Mouse (Mus musculus): ENCODE data around the gene Wscd2. TPM values are rescaled to one million over a fixed set of nuclear protein-coding genes. Genes with fewer than 3 reads are reported as not detected.

Gene Wscd2
- total and polyA plus RNA-seq, 2 experiments from 2014 or later: 0.27 to 4.5 TPM

DNA sequence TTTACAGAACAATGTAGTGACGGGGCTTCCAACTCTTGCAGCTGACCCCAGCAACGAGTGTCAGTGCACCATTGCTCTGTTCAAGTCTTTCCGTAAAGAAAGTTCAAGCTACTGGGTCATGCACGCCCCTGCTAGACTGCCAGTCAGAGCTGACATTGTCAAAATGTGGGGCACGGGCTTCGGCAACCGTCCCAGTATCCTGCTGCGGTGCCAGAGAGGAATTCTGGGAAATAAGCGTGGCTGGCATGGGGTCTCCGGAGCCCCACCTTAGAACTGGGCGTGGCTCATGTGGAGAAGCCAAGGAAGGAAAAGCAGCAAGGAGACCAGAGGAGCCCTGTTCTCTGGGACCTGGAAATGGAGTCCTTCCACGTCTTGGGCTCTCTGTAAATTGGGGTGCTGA is 75.7 kb downstream of the Wscd2 start:
- H3K27me3 ChIP-seq (ENCODE audit: control insufficient read depth, insufficient read depth, low read length): no peaks in the 10 kb centered on the region
- H3K36me3 ChIP-seq (replicated peaks; ENCODE audit: control insufficient read depth, insufficient read depth, low read length): no peaks in the 10 kb centered on the region
- no peaks in the 10 kb centered on the region for H3K4me1 ChIP-seq (ENCODE audit: control insufficient read depth, insufficient read depth)
- TF ChIP-seq CTCF (IDR thresholded peaks at IDR 0.05; ENCODE audit: low read depth) (no peak), EP300 (IDR thresholded peaks at IDR 0.05; ENCODE audit: low read depth) (no peak)
- DNase-seq (ENCODE audit: low spot score) (no peak), ATAC-seq (ENCODE audit: insufficient read depth, low read depth) (no peak)
- H3K27ac ChIP-seq (ENCODE audit: low read depth): no peak overlapping the region
- H3K9me3 ChIP-seq (replicated peaks; ENCODE audit: control insufficient read depth, low read length): no peaks in the 10 kb centered on the region
- no peak overlapping the region for H3K4me2 ChIP-seq (ENCODE audit: low read depth, low read length)
- 74% methylated on average over 12 of the region's 12 CpGs for WGBS
- H3K4me3 ChIP-seq (ENCODE audit: low read depth, low read length): no peak overlapping the region
- no peak overlapping the region for H3K9ac ChIP-seq (replicated peaks; ENCODE audit: low read depth, low read length)

DNA sequence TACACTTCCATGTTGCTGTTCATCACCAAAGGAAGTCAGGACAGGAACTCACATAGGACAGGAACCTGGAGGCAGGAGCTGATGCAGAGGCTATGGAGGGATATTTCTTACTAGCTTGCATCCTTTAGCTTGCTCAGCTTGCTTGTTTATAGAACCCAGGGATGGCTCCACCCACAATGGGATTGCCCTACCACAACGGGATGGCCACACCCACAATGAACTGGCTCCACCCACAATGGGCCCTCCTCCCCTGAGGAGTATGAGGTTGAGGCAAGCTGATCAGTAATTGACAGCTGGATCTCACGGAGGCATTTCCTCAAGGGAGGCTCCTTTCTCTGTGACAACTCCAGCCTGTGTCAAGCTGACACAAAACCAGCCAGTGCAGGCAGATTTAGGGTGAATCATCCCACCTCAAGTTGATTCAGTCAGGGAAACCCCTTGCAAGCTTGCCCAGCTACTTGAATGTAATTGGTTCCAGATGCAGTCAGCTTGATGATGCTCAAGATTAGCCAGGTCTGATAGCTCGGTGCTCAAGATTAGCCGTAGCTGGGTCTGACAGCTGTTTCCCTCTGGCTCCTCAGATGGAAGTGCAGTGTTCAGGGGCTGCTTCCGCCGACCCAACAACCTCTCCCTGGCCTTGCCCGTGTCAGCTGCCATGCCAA is 80.1 kb downstream of the Wscd2 start:
- Histone ChIP-seq H3K4me2 (ENCODE audit: low read depth, low read length) (no peak overlapping the region), H3K9ac (replicated peaks; ENCODE audit: low read depth, low read length) (no peak overlapping the region), H3K9me3 (replicated peaks; ENCODE audit: control insufficient read depth, low read length) (no peaks in the 10 kb centered on the region), H3K36me3 (replicated peaks; ENCODE audit: control insufficient read depth, insufficient read depth, low read length) (no peaks in the 10 kb centered on the region), H3K4me1 (ENCODE audit: control insufficient read depth, insufficient read depth) (no peaks in the 10 kb centered on the region), H3K4me3 (ENCODE audit: low read depth, low read length) (no peak overlapping the region), H3K27ac (ENCODE audit: low read depth) (no peak overlapping the region), H3K27me3 (ENCODE audit: control insufficient read depth, insufficient read depth, low read length) (no peaks in the 10 kb centered on the region)
- DNase-seq (ENCODE audit: low spot score): no peak
- ATAC-seq (ENCODE audit: insufficient read depth, low read depth): no peak
- TF ChIP-seq CTCF (IDR thresholded peaks at IDR 0.05; ENCODE audit: low read depth): no peak
- TF ChIP-seq EP300 (IDR thresholded peaks at IDR 0.05; ENCODE audit: low read depth): no peak
- 41% methylated on average over 7 of the region's 7 CpGs for WGBS

DNA sequence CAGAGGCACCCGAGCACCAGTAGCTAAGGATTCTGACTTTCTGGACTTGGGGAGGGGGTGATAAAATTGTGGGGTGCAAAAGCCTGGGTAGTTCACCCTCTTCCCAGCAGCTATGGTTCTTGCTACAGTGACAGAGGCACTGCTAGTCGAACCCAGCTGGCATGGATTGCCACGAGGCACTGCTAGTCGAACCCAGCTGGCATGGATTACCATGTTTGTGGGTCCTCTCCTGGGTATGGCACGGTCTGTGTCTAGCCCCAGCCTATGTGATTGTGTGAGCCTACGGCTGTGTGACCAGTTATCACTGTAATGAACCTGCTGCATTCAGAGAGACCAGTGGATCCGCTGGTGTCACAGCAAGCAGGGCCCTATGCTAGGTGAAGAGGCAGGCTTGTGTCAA is 87.4 kb downstream of the Wscd2 start:
- H3K4me3 ChIP-seq (ENCODE audit: low read depth, low read length): no peak overlapping the region
- 67% methylated on average over 7 of the region's 7 CpGs for WGBS
- H3K36me3 ChIP-seq (replicated peaks; ENCODE audit: control insufficient read depth, insufficient read depth, low read length): no peaks in the 10 kb centered on the region
- no peak for ATAC-seq (ENCODE audit: insufficient read depth, low read depth)
- TF ChIP-seq CTCF (IDR thresholded peaks at IDR 0.05; ENCODE audit: low read depth) (no peak), EP300 (IDR thresholded peaks at IDR 0.05; ENCODE audit: low read depth) (no peak)
- H3K4me2 ChIP-seq (ENCODE audit: low read depth, low read length): no peak overlapping the region
- no peak for DNase-seq (ENCODE audit: low spot score)
- H3K4me1 ChIP-seq (ENCODE audit: control insufficient read depth, insufficient read depth): no peaks in the 10 kb centered on the region
- no peaks in the 10 kb centered on the region for H3K9me3 ChIP-seq (replicated peaks; ENCODE audit: control insufficient read depth, low read length)
- 0 out of 2 replicates have a peak, but pooled peaks cover 3% of the 10 kb centered on the region for H3K27me3 ChIP-seq (ENCODE audit: control insufficient read depth, insufficient read depth, low read length)
- H3K27ac ChIP-seq (ENCODE audit: low read depth): no peak overlapping the region
- no peak overlapping the region for H3K9ac ChIP-seq (replicated peaks; ENCODE audit: low read depth, low read length)

DNA sequence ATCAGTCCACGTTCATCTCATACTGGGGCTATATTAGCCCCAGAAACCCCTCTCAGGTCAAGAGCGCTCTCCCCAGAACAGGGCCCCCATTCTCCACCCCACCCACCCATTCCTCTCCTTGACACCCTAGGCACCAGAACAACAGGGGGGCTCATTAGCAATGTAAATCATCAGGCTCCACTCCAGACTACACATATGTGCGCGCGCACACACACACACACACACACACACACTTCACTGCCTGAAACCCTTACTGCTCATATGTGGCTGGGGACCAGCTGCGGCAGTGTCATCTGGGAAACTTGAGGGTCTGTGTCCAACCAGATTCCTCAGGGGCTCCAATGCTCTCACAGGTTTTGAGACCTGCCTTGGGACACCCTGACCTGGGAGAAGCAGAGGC is 88.3 kb downstream of the Wscd2 start:
- no peak overlapping the region for H3K4me3 ChIP-seq (ENCODE audit: low read depth, low read length)
- ATAC-seq (ENCODE audit: insufficient read depth, low read depth): no peak
- no peak for TF ChIP-seq CTCF (IDR thresholded peaks at IDR 0.05; ENCODE audit: low read depth)

DNA sequence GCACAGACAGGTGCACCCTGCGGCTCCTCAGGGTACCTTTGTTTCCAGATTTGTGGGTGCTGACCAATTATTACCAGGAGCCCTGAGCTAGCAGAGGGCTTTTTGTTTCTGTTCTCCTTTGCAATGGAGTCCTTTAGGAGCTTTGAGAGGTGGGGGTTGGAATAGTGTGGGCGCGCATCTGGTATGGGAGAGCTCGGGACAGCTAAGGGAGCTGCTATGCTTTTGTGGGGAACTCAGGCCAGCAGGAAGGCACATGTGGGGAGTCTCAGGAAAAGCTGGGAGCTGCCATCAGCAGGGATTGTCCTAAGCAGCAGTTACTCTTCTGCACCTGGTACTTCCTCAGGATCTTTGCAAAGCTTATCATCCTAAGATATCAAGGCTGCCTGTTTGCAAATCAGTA is 89.0 kb downstream of the Wscd2 start:
- ATAC-seq (ENCODE audit: insufficient read depth, low read depth) (no peak), DNase-seq (ENCODE audit: low spot score) (no peak)
- Histone ChIP-seq H3K36me3 (replicated peaks; ENCODE audit: control insufficient read depth, insufficient read depth, low read length) (no peaks in the 10 kb centered on the region), H3K4me2 (ENCODE audit: low read depth, low read length) (no peak overlapping the region), H3K9ac (replicated peaks; ENCODE audit: low read depth, low read length) (no peak overlapping the region), H3K4me1 (ENCODE audit: control insufficient read depth, insufficient read depth) (no peaks in the 10 kb centered on the region), H3K9me3 (replicated peaks; ENCODE audit: control insufficient read depth, low read length) (no peaks in the 10 kb centered on the region), H3K27ac (ENCODE audit: low read depth) (no peak overlapping the region), H3K27me3 (ENCODE audit: control insufficient read depth, insufficient read depth, low read length) (0 out of 2 replicates have a peak, but pooled peaks cover 3% of the 10 kb centered on the region), H3K4me3 (ENCODE audit: low read depth, low read length) (no peak overlapping the region)
- 90% methylated on average over 4 of the region's 4 CpGs for WGBS
- TF ChIP-seq EP300 (IDR thresholded peaks at IDR 0.05; ENCODE audit: low read depth): no peak
- no peak for TF ChIP-seq CTCF (IDR thresholded peaks at IDR 0.05; ENCODE audit: low read depth)

More for the DNA sequence above, 88.3 kb downstream of the Wscd2 start:
- Histone ChIP-seq H3K4me1 (ENCODE audit: control insufficient read depth, insufficient read depth) (no peaks in the 10 kb centered on the region), H3K27me3 (ENCODE audit: control insufficient read depth, insufficient read depth, low read length) (0 out of 2 replicates have a peak, but pooled peaks cover 3% of the 10 kb centered on the region), H3K27ac (ENCODE audit: low read depth) (no peak overlapping the region), H3K9me3 (replicated peaks; ENCODE audit: control insufficient read depth, low read length) (no peaks in the 10 kb centered on the region), H3K4me2 (ENCODE audit: low read depth, low read length) (no peak overlapping the region), H3K9ac (replicated peaks; ENCODE audit: low read depth, low read length) (no peak overlapping the region), H3K36me3 (replicated peaks; ENCODE audit: control insufficient read depth, insufficient read depth, low read length) (no peaks in the 10 kb centered on the region)
- DNase-seq (ENCODE audit: low spot score): no peak
- 81% methylated on average over 6 of the region's 6 CpGs for whole genome bisulfite sequencing

DNA sequence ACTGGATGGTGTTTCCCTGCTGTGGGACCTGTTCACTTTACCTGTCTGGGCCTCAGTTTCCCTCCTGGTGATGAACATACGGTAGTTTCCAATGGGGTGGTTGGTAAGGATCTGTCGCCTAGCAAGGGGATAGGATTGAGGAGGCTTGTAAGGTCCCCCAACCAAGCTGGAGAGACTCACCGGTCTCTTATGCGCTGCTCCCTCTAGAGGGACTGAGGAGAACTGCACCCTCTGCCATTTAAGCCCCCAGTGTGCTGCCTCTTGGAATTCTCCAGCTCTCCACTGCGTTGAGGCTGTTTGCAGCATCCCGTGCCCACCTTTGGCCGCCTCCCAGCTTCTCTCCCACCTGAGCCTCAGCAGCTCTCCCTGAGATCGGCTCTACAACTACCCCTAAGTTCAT is 90.1 kb downstream of the Wscd2 start:
- Histone ChIP-seq H3K9ac (replicated peaks; ENCODE audit: low read depth, low read length) (no peak overlapping the region), H3K27me3 (ENCODE audit: control insufficient read depth, insufficient read depth, low read length) (0 out of 2 replicates have a peak, but pooled peaks cover 3% of the 10 kb centered on the region), H3K4me1 (ENCODE audit: control insufficient read depth, insufficient read depth) (no peaks in the 10 kb centered on the region), H3K9me3 (replicated peaks; ENCODE audit: control insufficient read depth, low read length) (no peaks in the 10 kb centered on the region), H3K36me3 (replicated peaks; ENCODE audit: control insufficient read depth, insufficient read depth, low read length) (no peaks in the 10 kb centered on the region), H3K27ac (ENCODE audit: low read depth) (no peak overlapping the region), H3K4me3 (ENCODE audit: low read depth, low read length) (no peak overlapping the region), H3K4me2 (ENCODE audit: low read depth, low read length) (no peak overlapping the region)
- no peak for ATAC-seq (ENCODE audit: insufficient read depth, low read depth)
- TF ChIP-seq CTCF (IDR thresholded peaks at IDR 0.05; ENCODE audit: low read depth) (0 out of 2 replicates have a peak, but pooled peaks have one; percentile 24), EP300 (IDR thresholded peaks at IDR 0.05; ENCODE audit: low read depth) (no peak)
- no peak for DNase-seq (ENCODE audit: low spot score)
- 51% methylated on average over 8 of the region's 8 CpGs for WGBS
